Mouse (Mus musculus) ES-Bruce4 (cell line): ENCODE data around the gene Mrpl18.

Source experiments
- CTCF ChIP-seq: IDR thresholded peaks from one replicate; pipeline ENCODE4 v1.8.1; 2011; ENCODE audit warnings: low read depth, low read length
- EP300 ChIP-seq: IDR thresholded peaks from 2 replicates; pipeline ENCODE4 v1.6.1; 2011; ENCODE audit warnings: low read depth, low read length; ENCODE audit not compliant: insufficient read depth
- POLR2A ChIP-seq: IDR thresholded peaks from one replicate; pipeline ENCODE4 v1.8.1; 2011; ENCODE audit warnings: low read length; ENCODE audit not compliant: insufficient read depth

GRCm38 (mm10) chr17:12925001-12925400, 8.9 kb upstream of the Mrpl18 start:
- TF ChIP-seq CTCF (no peak), POLR2A (no peak), EP300 (no peak)
